Mouse (Mus musculus) thymus, adult 18-20 months (tissue): ENCODE results near the gene Cops7b.
A peak's percentile ranks its signal among the peaks of the same experiment; 100 is the strongest.

Source experiments
- DNase-seq, 2 experiments: peaks; one replicate each; pipeline ENCODE4 v3.0.0; 2022; ENCODE audit warnings: mixed read lengths in 2 of 2

Gene Cops7b

DNA sequence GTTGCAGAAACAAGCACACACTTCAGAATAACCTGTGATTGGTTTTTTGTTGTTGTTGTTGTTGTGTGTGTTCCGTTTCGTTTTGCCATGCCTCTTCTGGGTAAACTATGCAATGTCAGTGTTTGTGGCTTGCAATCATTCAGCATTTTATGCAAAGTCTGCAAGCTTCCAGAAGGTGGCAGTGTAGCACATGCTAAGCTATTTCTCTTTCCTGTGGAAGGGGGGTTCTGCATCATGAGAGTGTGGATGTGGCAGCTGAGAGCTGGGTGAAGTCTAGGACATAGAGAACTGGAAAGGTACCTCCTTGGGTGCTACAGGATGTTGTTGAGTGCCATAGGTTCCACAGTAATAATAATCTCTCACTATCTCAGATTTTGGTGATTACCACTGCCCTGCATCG, 15.8 kb downstream of the Cops7b start:
- DNase-seq: no peak

DNA sequence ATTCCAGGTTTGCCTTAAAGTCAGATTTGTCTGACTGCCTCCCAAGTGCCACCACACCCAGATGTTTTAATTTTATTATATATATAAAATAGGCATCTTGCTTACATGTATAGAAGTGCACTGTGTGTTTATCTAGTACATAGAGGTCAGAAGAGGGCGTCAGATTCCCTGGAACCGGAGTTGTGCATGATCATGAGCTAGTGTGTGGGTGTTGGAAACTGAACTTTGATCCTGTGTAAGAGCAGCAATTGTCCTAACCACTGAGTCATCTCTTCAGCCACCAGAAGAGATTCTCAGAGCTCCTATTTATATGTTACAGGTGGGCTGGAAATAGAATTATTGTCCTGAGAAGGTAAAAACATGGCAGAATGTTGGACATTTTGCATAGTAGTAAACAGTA, 17.4 kb downstream of the Cops7b start:
- DNase-seq: no peak

DNA sequence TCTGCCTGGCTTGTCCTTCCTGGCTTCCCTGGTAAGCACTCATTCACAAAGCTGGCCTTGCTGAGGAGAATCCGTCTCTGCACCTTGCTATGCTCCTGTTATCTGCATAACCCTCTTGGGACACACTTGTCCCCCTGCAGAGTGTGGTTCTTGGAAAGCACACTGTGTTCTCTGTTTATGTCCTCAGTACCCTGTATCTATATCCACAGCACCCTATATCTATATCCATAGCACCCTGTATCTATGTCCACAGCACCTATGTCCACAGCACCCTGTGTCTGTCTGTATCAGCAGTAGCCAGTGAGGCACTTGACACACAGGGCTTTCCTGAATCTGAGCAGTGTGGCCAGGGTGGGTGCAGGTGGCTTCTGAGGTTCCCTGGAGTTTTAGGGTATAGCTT, 28.2 kb downstream of the Cops7b start:
- DNase-seq: no peak

DNA sequence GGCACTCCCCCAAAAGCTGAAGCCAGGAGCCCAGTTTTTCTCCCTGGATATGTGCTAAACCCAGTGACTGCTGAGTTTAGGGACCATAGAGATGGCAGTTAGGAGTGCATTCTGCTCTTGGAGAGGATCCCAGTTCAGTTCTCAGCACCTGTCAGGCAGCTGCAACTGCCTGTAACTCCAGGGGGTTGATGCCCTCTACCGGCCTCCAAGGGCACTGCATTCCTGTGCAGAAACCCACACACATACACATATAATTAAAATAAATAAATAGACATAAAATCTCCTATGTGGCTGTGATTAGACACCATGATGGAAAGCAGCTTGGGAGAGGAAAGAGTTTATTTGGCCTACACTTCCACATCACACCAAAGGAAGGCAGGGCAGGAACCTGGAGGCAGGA, 29.4 kb downstream of the Cops7b start:
- DNase-seq: no peak

GRCm38 (mm10) chr1:86614269-86614668, 31.6 kb downstream of the Cops7b start:
- DNase-seq: no peak

DNA sequence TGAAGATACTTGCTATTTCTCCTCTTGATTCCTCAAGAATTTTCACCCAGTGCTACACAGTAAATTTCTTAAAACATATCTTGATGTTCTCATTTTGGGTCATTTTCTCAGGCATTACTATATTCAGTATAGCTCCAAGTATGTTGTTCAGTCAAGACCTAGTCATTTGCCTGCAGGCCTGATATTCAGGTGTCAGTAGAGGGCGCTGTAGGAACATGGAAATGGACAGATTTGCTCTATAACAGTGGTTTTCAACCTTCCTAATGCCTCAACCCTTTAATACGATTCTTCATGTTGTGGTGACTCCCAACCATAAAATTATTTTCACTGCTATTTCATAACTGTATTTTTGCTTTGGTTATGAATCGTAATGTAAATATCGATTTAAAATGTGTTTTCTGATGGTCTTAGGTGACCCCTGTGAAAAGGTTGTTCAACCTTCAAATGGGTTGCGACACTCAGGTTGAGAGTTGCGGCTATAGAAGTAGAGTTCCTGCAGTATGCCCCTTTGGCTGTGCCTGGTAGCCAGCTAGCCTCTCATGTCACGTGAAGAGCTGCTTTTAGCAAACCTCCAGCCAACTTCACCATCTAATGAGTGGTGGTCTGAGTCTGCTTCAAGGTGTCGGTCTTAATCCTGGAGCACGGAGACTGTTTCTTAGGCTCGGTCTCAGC, 35.9 kb downstream of the Cops7b start:
- DNase-seq: no peak

GRCm38 (mm10) chr1:86622296-86622695, 39.6 kb downstream of the Cops7b start:
- no peak for DNase-seq

DNA sequence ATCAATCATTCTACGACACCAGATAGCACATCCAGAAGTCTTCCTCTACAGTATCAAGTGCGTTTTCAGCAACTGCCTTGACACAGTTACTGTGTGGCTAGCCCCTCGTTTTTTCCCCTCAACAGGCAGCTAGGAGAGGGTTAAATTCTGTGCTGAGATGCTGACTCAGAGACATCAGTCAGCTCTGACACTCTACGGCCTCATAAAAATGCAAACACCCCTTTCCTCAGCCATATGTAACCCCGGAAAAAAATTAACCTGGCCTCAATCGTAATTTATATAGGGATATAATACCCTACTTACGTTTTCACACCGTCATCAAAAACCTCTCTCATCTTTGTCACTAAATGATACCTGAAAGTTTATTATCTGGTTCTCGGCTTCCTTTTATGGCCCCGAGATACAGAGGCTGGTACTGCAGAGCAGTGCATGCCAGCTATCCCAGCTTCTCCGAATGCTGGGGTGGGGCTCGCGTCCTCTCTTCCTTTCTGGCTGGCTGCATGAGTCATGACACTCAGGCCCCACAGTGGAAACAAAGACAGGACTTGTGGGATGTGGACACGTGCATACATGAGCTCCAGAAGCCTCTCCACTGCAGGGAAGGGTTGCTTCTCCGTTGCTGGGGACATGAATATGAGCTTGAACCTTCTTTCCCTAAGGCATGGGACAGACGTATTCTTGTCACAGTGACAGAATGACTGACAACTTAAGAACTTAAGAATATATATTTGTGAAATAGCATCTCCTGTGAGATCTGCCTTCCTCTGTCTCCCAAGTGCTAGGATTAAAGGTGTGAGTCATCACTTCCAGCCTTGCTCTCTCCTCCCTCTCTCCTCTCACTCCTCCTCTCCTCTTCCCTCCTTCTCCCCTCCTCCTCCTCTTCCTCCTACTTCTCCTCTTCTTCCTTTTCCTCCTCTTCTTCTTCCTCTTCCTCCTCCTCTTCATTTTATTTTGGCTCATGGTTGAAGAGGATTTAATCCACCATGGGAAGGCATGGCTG, 40.6 kb downstream of the Cops7b start:
- no peak for DNase-seq

DNA sequence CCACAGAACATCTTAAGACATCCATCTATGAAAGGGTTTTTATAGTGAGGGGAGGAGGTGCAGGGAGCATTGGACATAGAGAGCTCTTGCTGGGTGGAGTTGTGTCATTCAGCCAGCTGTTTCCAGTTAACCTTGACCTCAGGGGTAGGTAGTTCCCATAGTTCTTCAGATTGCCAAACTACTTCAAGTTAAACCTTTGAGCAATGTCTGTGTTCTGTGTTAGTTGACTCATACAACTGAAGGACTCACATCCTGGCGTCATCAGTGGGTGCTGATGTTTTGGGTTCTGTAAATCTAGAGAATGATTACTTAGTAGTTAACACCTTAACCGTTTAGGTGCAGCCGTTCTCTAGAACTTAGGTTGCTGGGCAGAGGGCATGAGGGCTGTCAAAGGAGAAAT, 45.6 kb downstream of the Cops7b start:
- no peak for DNase-seq

- no peak for DNase-seq
Observed at GRCm38 (mm10) chr1:86629936-86630335, 47.2 kb downstream of the Cops7b start.

DNA sequence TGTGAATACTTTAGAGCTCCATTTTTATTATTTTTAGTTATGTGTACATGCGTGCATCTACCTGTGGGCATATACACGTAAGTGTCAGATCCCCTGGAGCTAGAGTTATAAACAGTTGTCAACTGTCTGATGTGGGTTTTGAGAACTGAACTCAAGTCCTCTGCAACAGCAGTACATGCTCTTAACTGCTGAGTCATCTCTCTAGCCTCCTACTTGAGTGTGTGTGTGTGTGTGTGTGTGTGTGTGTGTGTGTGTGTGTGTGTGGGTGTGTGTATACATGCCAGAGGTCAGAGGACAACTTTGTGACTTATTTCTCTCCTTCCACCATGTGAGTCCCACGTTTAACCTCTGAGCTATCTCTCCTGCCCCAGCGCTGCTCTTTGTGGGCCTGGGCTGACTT, 47.8 kb downstream of the Cops7b start:
- no peak for DNase-seq

DNA sequence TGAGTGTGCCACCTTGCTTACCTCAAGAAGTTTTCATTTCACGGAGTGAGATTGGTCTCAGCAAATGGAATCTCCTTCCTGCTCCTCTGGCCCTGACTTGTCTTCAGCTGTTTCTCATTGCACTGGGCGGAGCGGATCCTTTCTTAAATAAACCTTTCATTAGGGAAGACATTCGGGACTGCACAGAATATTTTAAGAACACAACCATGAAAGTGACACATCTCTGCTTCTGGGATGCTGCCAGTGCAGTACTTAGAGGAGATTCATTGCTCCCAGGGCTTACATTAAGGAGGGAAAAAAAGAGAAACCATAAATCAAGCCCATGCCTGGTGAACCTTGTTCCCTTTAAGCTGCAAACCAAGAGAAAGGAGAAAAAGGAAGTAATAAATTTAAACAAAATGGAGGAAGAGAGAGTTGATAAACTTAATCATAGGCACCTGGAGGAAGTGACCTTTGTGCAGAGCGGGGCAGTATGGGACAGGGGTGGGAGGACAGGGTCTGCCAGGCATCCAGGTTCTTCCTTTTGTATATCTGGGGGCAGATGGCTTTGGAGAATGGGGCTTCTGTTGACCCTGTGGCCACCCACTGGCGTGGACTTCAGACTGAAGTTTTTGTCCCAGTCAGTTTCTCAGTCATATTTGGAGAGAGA, 50.2 kb downstream of the Cops7b start:
- no peak for DNase-seq

DNA sequence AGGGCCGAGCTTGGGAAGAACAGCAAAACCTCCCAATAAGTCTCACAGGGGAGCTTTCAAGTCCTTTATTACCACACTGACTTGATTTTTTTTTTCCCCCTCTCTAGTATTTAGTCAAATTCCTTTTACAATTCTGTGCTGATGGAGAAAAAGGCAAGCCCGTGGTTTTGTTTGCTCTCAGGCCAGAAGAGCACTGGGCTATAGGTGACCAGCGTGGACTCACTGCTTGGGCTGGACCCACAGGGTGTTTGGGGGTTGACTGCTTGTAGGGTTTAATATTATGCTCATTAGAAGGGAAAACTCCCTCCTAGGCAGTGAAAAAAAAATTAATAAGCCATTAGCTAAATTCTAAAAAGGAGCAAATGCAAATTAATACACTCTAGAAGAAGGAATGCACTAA, 50.7 kb downstream of the Cops7b start:
- DNase-seq: no peak

GRCm38 (mm10) chr1:86633840-86634750, 51.4 kb downstream of the Cops7b start:
- no peak for DNase-seq

DNA sequence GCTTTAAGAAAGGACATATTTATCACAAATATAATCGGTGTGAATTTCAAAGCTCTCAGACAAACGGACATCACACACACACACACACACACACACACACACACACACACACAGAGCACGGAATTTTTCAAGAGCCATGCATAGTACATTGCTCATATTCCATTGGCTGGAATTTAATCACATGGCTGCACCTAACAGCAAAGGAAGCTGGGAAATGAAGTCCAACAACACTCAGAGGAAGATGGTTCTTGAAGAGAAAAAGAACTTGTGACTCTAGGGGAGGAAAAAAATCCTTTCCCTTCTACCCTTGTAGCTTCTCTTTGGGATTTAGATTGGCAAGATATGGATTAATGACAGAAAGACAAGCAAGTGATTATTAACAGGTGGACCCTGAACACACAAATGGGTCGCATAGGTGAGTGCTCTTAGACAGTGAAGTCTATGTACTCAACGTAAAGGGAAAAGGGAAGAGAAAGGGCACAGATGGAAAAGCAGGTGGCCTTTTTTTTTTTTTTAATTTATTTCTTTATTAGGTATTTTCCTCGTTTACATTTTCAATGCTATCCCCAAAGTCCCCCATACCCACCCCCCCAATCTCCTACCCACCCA, 52.2 kb downstream of the Cops7b start:
- no peak for DNase-seq

GRCm38 (mm10) chr1:86643101-86643809, 60.6 kb downstream of the Cops7b start:
- peak in 1 of 2 experiments; percentile 7 for DNase-seq

DNA sequence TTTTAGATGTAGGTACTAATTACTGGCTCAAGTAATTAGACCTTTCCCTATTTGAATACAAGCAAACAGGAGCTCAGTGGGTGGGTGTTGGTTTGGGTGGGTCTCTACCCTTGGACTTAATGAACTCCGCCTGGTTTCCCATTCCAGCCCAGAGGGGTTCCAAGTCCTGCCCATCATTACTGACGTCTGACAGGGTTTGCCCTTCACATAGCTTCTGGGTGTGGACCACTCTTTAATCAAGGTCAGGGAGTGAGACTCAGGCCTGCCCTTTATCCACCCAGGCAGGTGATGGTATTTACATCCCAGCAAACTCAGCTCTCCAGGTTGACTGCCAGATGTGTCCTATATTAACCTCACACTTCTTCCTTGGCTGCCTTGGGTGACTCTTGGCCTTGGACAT, 64.8 kb downstream of the Cops7b start:
- no peak for DNase-seq

GRCm38 (mm10) chr1:86650272-86650671, 67.6 kb downstream of the Cops7b start:
- peak; percentile 13 to 28 for DNase-seq

GRCm38 (mm10) chr1:86652675-86653074, 70.0 kb downstream of the Cops7b start:
- DNase-seq: no peak

GRCm38 (mm10) chr1:86657071-86657470, 74.4 kb downstream of the Cops7b start:
- no peak for DNase-seq
